ENCODE assay signal across 9 mouse cellular contexts in the genomic region with DNA sequence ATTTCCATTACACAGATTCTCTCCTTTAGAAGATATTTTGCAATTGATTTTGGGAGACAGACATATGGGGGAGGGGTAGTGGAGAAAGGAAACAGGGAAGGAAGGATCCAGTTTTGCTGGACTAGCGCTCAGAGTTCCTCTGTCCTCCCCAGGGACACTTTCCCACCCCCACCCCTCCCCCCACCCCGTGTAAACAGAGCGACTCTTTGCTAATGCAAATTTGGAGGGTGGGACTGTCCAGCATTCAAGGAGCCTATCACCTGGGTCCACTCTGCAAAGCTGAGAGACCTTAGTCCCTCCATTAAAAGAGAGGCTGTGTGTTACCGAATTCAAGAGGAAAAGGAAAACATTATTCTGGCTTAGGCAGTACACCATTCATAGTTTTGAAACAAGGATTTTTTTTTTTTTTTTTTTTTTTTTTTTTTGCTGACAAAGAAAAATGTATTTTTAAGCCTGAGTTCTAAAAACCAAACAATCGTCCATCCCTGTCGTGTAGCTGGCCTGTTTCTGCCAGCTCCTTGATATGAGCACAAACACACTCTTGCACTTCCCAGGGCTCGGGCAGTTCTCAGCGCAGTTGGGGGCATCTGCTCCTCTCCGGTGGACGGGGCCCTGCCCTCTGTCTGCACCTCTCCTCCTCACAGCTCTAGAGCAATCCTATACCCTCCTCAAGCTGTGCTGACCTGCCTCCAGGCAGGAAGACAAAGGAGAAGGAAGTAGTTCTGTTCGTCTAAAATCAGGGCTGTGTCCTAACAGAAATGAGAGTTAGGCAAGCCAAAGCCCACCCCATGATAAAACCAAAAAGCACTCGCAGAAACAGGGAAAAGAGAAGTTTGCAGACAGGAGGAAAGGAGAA.
DNase-seq lines count a peak whose midpoint lies in the region; ATAC-seq lines count a peak whose summit lies in the region.
"Had no signal": no experiment of that assay in that cellular context is flagged by ENCODE, and none has a peak within 500 bp of the region (broad histone marks: within the 10 kb centered on the region; RNA-seq: fewer than 3 reads in every experiment).

No protein-coding gene starts in this region.

- H3K36me3 ChIP-seq in liver, embryonic 15.5 days (replicated peaks), result no peaks in the 10 kb centered on the region

- intact Hi-C loops in heart, postnatal 10 days (cut with DNase I), result no loop called here

- H3K27ac ChIP-seq in liver, embryonic 15.5 days (replicated peaks), result no peak overlapping the region

- H3K9ac ChIP-seq in liver, embryonic 15.5 days, result no peak overlapping the region

- WGBS in liver, embryonic 15.5 days (ENCODE audit: insufficient replicate concordance), result 4% methylated on average over 12 of the region's 12 CpGs

- peak overlapping the region; percentile 52 for H3K4me2 ChIP-seq in liver, embryonic 15.5 days

- peak overlapping the region; percentile 21; the same call in 1 of the 2 replicates for H3K4me3 ChIP-seq in liver, embryonic 15.5 days (replicated peaks)
- H3K4me3 ChIP-seq: erythroblast, embryonic 14.5 days had no signal

- peak; percentile 31; the same call in 1 of the 2 replicates for ATAC-seq in cerebellum, adult (ENCODE audit: insufficient number of reproducible peaks, low FRiP score, low TSS enrichment)
- peak; percentile 37; the same call in 1 of the 2 replicates for ATAC-seq in liver, embryonic 15.5 days (ENCODE audit: insufficient read depth)

- H3K27me3 ChIP-seq in liver, embryonic 15.5 days, result no peaks in the 10 kb centered on the region

- H3K9me3 ChIP-seq in liver, embryonic 15.5 days (replicated peaks), result no peaks in the 10 kb centered on the region

- DNase-seq in cerebellum, adult 11 months, result no peak
- DNase-seq in embryo, embryonic 11 days, result peak; percentile 54
- peak; percentile 22 to 34 for DNase-seq in heart, postnatal 10 days
- DNase-seq in yolk sac, embryonic 10.5 days (ENCODE audit: low spot score), result peak; percentile 32
- no peak for DNase-seq in adrenal gland, postnatal 14 days
- DNase-seq in right cerebral cortex, postnatal 4 days, result no peak

- H3K4me1 ChIP-seq in liver, embryonic 15.5 days (replicated peaks), result peaks cover 4% of the 10 kb centered on the region; the same call in 1 of the 2 replicates

Comparison
In these comparisons a context has a peak if more than half of its experiments do, and no peak if none do; other contexts are left out.
1. DNase-seq: peak in embryo, embryonic 11 days (single experiment), heart, postnatal 10 days (2 of 2) and yolk sac, embryonic 10.5 days (single experiment); none in cerebellum, adult 11 months (single experiment), adrenal gland, postnatal 14 days (single experiment) and right cerebral cortex, postnatal 4 days (single experiment).